Mouse (Mus musculus) heart, embryonic 15.5 days (tissue): ENCODE data around the gene Ncoa6. TPM values are rescaled to one million over a fixed set of nuclear protein-coding genes. Genes with fewer than 3 reads are reported as not detected.
"Not testable (repeated sequence)": the region's sequence is repeated elsewhere in the genome, so short reads cannot be mapped to it uniquely, and the experiment has no call there.

Source experiments
- ATAC-seq: fragments of 200-750 bp; cut with Nextera tagmentation; replicated peaks from 2 replicates; pipeline ENCODE4 v1.8.0; 2017; ENCODE audit warnings: low read depth, moderate TSS enrichment; ENCODE audit not compliant: insufficient number of reproducible peaks, insufficient read depth, low FRiP score
- H3K27ac ChIP-seq: fragments of 300-500 bp; sonication (generic); 2 replicates; pipeline ENCODE4 v1.5.1; 2015; ENCODE audit warnings: mild to moderate bottlenecking, inconsistent platforms
- H3K27me3 ChIP-seq: fragments of 300-500 bp; sonication (generic); 2 replicates; pipeline ENCODE4 v1.6.1; 2015; ENCODE audit warnings: inconsistent platforms
- H3K36me3 ChIP-seq: fragments of 300-500 bp; sonication (generic); 2 replicates; pipeline ENCODE4 v1.6.1; 2015; ENCODE audit warnings: mild to moderate bottlenecking, inconsistent platforms
- H3K4me1 ChIP-seq: fragments of 300-500 bp; sonication (generic); replicated peaks from 2 replicates; pipeline ENCODE4 v1.6.1; 2015; ENCODE audit warnings: inconsistent platforms
- H3K4me2 ChIP-seq: fragments of 300-500 bp; sonication (generic); 2 replicates; pipeline ENCODE4 v1.6.1; 2015; ENCODE audit warnings: inconsistent platforms, mild to moderate bottlenecking, moderate library complexity
- H3K4me3 ChIP-seq: fragments of 300-500 bp; sonication (generic); 2 replicates; pipeline ENCODE4 v1.5.1; 2015; ENCODE audit warnings: mild to moderate bottlenecking, inconsistent platforms
- H3K9ac ChIP-seq: fragments of 300-500 bp; sonication (generic); 2 replicates; pipeline ENCODE4 v1.6.1; 2015; ENCODE audit warnings: mild to moderate bottlenecking, inconsistent platforms
- H3K9me3 ChIP-seq: fragments of 300-500 bp; sonication (generic); replicated peaks from 2 replicates; pipeline ENCODE4 v1.6.1; 2016; ENCODE audit warnings: inconsistent platforms
- WGBS: fragments of 180-500 bp; shearing (Covaris S2); methylation state at CpG from one replicate; pipeline ENCODE4 v1.1.7; 2015; ENCODE audit warnings: mixed read lengths; 5-methylcytosine and 5-hydroxymethylcytosine counted together
- polyA plus RNA-seq: library from polyadenylated mRNA; unstranded; fragments of >200 nt; fragmentation: Nextera tagmentation; extraction: Ambion mirVana; gene quantifications from 2 replicates; pipeline ENCODE4 v1.2.1, GENCODE M21; 2015

Gene Ncoa6
- polyA plus RNA-seq, 1 experiment from 2014 or later, result 14.5 TPM

DNA sequence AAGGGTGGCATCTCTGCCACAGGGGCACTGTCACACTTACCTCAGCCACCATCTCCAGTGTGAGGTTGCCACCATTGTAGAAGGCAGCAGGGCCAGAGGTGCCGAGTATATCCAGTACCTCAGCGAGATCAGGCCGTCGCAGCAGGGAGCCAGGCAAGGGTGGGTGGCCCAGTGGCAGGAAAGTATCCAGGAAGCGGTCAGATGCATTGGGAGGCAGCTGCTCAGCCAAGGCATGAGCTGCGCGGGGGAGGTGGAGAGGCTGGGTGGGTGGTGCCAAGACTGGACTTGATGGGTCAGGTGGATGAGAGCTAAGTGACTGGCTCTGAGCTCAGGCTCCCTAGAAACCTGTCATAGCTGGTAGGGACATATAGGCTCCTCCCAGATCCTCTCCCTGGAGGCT lies 28.9 kb upstream of the Ncoa6 start:
- Histone ChIP-seq H3K27me3 (no peaks in the 10 kb centered on the region), H3K9me3 (no peaks in the 10 kb centered on the region), H3K4me3 (no peak overlapping the region), H3K27ac (no peak overlapping the region), H3K36me3 (no peaks in the 10 kb centered on the region), H3K4me2 (no peak overlapping the region), H3K9ac (no peak overlapping the region), H3K4me1 (peaks cover 5% of the 10 kb centered on the region; the same call in 1 of the 2 replicates)
- WGBS, result 72% methylated on average over 7 of the region's 7 CpGs
- no peak for ATAC-seq

DNA sequence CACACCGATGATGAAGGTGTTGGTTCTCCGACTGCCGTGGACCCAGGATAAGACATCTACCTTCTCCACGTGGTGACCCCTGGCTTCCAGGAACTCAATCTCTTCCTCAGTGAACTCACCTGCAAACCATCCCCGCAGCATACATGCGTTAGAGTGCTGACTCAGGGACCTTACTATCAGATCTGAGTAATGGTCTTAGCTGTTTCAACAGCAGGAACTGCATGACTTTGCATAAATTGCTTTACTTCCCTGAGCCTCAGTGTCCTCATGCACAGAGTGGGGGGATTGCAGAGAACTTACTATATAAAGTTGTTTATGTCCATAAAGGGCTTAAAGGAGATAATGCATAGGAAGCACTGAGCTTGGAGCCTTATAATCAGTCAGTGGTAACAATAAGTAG lies 17.3 kb upstream of the Ncoa6 start:
- ATAC-seq, result no peak
- H3K27me3 ChIP-seq, result no peaks in the 10 kb centered on the region
- no peak overlapping the region for H3K9ac ChIP-seq
- no peaks in the 10 kb centered on the region for H3K9me3 ChIP-seq
- 85% methylated on average over 6 of the region's 6 CpGs for WGBS
- no peaks in the 10 kb centered on the region for H3K4me1 ChIP-seq
- H3K36me3 ChIP-seq, result no peaks in the 10 kb centered on the region
- H3K4me2 ChIP-seq, result no peak overlapping the region
- no peak overlapping the region for H3K27ac ChIP-seq
- no peak overlapping the region for H3K4me3 ChIP-seq

DNA sequence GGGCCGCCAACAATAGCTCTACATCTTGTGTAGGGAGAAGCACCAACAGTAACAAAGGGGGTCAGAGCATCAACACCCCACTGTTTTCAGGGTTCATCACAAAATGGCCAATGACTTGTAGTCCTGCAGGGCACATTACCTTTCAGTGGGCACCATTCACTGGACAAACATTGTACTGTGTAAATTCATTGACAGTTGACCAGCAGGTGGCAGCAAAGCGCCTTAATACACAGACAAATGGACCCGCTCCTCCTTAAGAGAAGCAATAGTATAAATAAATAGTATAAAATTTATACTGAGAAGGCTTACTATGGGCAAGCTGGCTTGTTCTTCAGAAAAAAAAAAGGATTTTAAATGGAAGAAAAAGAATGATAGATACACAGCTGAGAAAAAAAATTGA lies 8.3 kb upstream of the Ncoa6 start:
- Histone ChIP-seq H3K9me3 (no peaks in the 10 kb centered on the region), H3K36me3 (no peaks in the 10 kb centered on the region), H3K9ac (no peak overlapping the region), H3K4me2 (no peak overlapping the region), H3K4me1 (no peaks in the 10 kb centered on the region), H3K27ac (no peak overlapping the region), H3K27me3 (no peaks in the 10 kb centered on the region), H3K4me3 (no peak overlapping the region)
- WGBS, result 42% methylated on average over 3 of the region's 3 CpGs
- ATAC-seq, result no peak

DNA sequence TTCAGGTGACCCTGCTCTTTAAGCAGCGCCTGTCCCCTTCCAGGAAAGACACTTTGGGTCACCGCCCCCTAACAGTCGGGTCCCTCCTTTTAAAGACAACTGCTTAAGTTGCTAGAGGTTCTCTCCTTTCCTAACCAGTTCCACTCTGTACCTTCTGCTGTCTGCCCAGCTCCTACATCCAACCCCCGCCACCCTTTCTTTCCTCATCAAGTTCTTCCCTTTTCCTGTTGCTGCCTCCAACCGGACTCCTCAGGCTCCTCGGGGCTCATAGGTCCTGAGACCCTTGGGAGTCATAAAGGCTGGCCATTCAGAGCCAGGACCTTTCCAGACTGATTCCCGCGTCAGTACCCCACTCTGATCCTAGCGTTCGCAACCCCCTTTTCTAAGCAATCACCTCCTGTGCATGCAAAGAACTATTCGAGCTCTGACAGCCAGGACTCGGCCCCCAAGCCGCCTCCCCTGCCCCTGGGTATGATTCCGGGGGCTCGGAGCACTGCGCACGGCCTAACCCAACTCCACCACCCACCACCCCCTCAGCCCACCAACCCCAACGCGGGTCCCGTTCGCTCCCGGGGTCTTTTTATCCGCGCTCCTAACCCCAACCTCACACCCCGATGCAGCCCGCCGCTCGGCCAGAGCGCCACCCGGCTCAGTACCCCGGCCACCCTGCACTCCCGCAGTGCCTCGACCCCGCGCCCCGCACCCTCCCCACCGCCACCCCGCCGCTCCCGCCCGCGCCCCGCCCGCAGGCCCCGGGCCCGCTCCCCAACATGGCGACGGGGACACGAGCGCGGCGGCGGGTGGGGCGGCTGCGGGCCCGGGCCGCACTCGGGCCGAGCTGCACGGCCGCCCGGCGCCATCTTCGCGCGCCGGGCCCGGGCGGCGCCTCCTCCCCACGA lies 774 bp downstream of the Ncoa6 start:
- 1% methylated on average over 54 of the region's 71 CpGs for WGBS
- Histone ChIP-seq H3K4me2 (peak overlapping the region; percentile 84), H3K27me3 (no peaks in the 10 kb centered on the region), H3K36me3 (no peaks in the 10 kb centered on the region), H3K4me3 (peak overlapping the region; percentile 94), H3K4me1 (peaks cover 32% of the 10 kb centered on the region), H3K27ac (peak overlapping the region; percentile 95), H3K9me3 (no peaks in the 10 kb centered on the region), H3K9ac (peak overlapping the region; percentile 99)
- peak; percentile 71 for ATAC-seq

DNA sequence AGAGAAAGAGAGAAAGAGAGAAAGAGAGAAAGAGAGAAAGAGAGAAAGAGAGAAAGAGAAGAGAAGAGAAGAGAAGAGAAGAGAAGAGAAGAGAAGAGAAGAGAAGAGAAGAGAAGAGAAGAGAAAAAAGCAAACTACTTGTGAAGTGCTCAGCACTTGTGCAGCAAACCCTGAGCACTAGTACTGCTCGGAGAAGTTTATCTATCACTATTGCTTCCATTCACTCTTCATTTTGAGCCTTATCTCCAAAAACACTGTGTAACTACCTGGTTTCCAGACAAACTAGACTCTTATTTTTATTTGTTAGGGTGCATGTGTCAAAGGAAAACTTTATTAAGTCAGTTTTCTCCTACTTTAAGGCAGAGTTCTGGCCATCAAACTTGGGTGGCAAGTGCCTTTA lies 6.8 kb downstream of the Ncoa6 start:
- no peak for ATAC-seq
- H3K36me3 ChIP-seq, result no peaks in the 10 kb centered on the region
- H3K4me2 ChIP-seq, result no peak overlapping the region
- no peak overlapping the region for H3K9ac ChIP-seq
- WGBS, result 77% methylated on average over 1 of the region's 1 CpGs
- H3K4me3 ChIP-seq, result no peak overlapping the region
- no peak overlapping the region for H3K27ac ChIP-seq
- H3K27me3 ChIP-seq, result no peaks in the 10 kb centered on the region
- H3K9me3 ChIP-seq, result no peaks in the 10 kb centered on the region
- peaks cover 19% of the 10 kb centered on the region for H3K4me1 ChIP-seq

DNA sequence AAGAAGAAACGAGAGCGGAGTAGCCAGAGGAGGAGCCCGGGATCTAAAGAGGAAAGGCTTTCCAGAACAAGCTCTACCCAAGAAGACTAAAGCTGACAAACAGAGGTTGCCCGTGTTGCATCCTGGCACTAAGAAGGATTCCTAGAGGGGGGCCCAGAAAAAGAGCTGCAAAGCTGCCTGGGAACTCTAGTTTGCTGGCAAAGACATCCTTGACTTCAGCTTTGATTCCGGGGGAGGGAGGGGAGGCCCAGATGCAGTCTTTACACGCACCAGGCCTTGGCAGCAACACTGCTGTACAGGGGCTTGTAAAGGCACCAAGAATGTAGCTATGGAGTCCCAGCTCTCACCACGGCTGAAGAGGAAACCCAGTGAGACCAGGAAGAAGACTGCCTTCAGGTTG lies 20.1 kb downstream of the Ncoa6 start:
- no peak overlapping the region for H3K4me2 ChIP-seq
- no peak overlapping the region for H3K4me3 ChIP-seq
- H3K36me3 ChIP-seq, result no peaks in the 10 kb centered on the region
- no peak overlapping the region for H3K27ac ChIP-seq
- no peak overlapping the region for H3K9ac ChIP-seq
- WGBS, result 70% methylated on average over 7 of the region's 7 CpGs
- no peaks in the 10 kb centered on the region for H3K4me1 ChIP-seq
- no peaks in the 10 kb centered on the region for H3K27me3 ChIP-seq
- no peak for ATAC-seq
- H3K9me3 ChIP-seq, result no peaks in the 10 kb centered on the region

DNA sequence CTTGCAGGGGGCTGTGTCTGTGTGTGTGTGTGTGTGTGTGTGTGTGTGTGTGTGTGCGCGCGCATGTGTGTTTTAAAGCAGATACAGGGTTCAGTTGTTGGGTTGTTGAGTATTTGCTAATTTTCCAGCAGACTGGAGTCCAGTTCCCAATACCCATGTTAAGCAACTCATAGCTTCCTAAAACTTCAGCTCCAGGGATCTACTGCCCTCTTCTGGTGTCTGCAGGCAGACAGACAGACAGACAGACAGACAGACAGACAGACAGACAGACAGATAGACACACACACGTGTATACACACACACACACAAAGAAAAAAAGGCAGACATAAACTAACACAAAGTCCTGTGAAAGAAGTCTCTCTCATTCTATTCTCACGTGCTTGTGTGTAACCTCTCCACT lies 22.4 kb downstream of the Ncoa6 start:
- Histone ChIP-seq H3K27me3 (no peaks in the 10 kb centered on the region), H3K9me3 (no peaks in the 10 kb centered on the region), H3K9ac (no peak overlapping the region), H3K27ac (no peak overlapping the region), H3K4me2 (no peak overlapping the region), H3K4me3 (no peak overlapping the region), H3K36me3 (no peaks in the 10 kb centered on the region), H3K4me1 (no peaks in the 10 kb centered on the region)
- WGBS, result 85% methylated on average over 5 of the region's 5 CpGs
- ATAC-seq, result no peak

DNA sequence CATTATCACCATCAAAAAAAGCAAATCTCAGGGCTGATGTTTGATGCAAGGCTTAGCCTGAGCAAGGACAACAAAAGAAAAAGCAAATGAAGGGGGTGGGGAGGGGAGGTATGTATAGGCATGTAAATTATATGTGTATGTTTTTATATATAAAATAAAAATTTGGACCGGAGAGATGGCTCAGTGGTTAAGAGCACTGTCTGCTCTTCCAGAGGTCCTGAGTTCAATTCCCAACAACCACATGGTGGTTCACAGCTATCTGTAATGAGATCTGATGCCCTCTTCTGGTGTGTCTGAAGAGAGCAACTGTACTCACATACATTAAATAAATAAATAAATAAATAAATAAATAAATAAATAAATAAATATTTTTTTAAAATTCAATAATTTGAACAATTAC lies 25.8 kb downstream of the Ncoa6 start:
- WGBS, result 100% methylated on average over 1 of the region's 1 CpGs
- not testable (repeated sequence) for H3K27me3 ChIP-seq

DNA sequence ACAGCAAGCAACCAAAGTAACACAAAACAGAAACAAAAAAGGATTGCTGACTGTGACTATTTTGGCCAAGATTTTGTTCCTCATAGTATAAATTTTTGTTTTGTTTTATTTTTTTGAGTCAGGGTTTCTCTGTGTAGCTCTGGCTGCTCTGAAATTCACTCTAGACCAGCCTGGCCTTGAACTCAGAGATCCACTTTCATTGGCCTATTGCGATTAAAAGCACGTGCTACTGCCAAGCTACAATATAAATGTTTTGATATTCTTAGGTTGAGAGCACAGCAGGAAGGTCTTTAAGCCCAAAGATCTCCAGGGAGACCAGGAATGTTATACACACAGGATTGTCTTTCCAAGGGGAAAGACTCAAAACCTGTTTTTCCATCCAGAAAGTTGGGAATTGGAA lies 30.2 kb downstream of the Ncoa6 start:
- no peak for ATAC-seq
- Histone ChIP-seq H3K27me3 (no peaks in the 10 kb centered on the region), H3K36me3 (no peaks in the 10 kb centered on the region; the same call in 1 of the 2 replicates), H3K9me3 (no peaks in the 10 kb centered on the region), H3K9ac (no peak overlapping the region), H3K4me2 (no peak overlapping the region), H3K27ac (no peak overlapping the region), H3K4me1 (peaks cover 6% of the 10 kb centered on the region; the same call in 1 of the 2 replicates), H3K4me3 (no peak overlapping the region)
- WGBS, result 69% methylated on average over 2 of the region's 2 CpGs

More for the DNA sequence above, 25.8 kb downstream of the Ncoa6 start:
- H3K9me3 ChIP-seq, H3K27ac ChIP-seq, H3K9ac ChIP-seq, ATAC-seq, H3K4me1 ChIP-seq, H3K4me2 ChIP-seq, H3K36me3 ChIP-seq, H3K4me3 ChIP-seq: not testable (repeated sequence)

DNA sequence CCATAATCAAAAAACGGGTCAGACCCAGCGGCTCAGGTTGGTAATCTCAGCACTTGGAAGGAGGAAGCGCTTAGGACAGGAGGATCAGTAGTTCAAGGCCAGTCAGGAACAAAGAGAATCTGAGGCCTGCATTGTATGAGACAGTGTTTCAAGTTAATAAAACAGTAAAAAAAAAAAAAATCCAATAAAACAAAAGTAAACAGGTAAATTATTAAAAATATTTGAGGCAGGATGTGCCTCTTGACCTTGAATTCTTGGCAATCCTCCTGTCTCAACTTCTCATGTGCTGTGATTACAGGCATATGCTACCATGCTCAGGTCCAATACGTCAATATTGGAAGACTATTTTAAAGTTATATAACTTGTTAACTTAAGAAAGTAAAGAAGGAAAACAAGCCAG lies 30.8 kb downstream of the Ncoa6 start:
- Histone ChIP-seq H3K9ac (no peak overlapping the region), H3K36me3 (no peaks in the 10 kb centered on the region; the same call in 1 of the 2 replicates), H3K4me1 (peaks cover 6% of the 10 kb centered on the region; the same call in 1 of the 2 replicates), H3K4me3 (no peak overlapping the region), H3K27me3 (no peaks in the 10 kb centered on the region), H3K4me2 (no peak overlapping the region), H3K27ac (no peak overlapping the region), H3K9me3 (no peaks in the 10 kb centered on the region)
- 87% methylated on average over 4 of the region's 4 CpGs for WGBS
- ATAC-seq, result no peak

DNA sequence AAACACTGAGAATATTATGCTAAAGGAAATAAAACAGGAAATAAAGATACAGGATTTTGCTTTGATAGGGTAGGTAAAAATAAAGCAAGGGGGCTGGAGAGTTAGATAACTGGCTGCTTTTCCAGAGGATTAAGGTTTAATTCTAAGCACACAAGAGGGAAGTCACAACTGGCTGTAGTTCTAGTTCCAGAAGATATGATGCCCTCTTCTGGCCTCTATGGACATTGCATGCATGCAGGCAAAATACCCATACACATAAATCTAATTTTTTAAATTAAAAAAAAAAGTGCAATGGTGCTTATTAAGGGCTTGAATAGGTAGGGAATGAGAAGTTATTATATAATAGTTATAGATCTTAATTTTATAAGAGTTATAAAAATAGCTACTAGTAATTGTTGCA lies 37.2 kb downstream of the Ncoa6 start:
- ATAC-seq, result no peak
- peaks cover 41% of the 10 kb centered on the region for H3K36me3 ChIP-seq
- no peak overlapping the region for H3K4me2 ChIP-seq
- no peaks in the 10 kb centered on the region for H3K9me3 ChIP-seq
- H3K27ac ChIP-seq, result no peak overlapping the region
- H3K27me3 ChIP-seq, result no peaks in the 10 kb centered on the region
- no peak overlapping the region for H3K9ac ChIP-seq
- H3K4me3 ChIP-seq, result no peak overlapping the region
- H3K4me1 ChIP-seq, result no peaks in the 10 kb centered on the region

DNA sequence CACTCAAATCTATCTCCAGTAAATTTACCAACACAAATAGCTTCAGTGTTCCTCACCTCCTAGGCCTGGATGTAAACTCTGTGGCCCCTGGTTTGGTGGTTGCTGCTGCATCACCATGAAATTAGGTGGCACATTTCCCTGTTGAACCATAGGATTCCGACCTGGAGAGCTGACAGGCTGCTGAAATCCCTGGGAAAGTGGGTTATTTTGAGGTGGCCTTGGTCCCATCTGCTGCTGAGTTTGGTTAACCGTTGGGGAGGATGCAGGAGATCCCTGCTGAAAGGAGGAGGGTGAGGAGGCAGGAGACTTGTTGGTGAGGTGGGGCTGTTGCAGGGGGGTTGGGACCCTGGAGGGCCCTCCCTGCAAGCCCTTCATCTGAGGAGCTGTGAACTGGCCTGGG lies 52.8 kb downstream of the Ncoa6 start:
- Histone ChIP-seq H3K4me2 (no peak overlapping the region), H3K9me3 (no peaks in the 10 kb centered on the region), H3K9ac (no peak overlapping the region), H3K27me3 (no peaks in the 10 kb centered on the region), H3K4me1 (no peaks in the 10 kb centered on the region), H3K4me3 (no peak overlapping the region), H3K27ac (no peak overlapping the region), H3K36me3 (peaks cover 50% of the 10 kb centered on the region)
- 81% methylated on average over 2 of the region's 2 CpGs for WGBS
- no peak for ATAC-seq
